Mouse (Mus musculus) cerebellum, postnatal 14 days (tissue): ENCODE results near the gene Cfap65.
A peak's percentile ranks its signal among the peaks of the same experiment; 100 is the strongest.

ENCODE experiments used
- DNase-seq, 2 experiments: peaks; one replicate each; pipeline ENCODE4 v3.0.0; 2021; ENCODE audit warnings: mixed read lengths in 2 of 2

Gene Cfap65

GRCm38 (mm10) chr1:74935402-74935801, at the start of gene Cfap65:
Cfap65 (minus strand) TSS chr1:74935599.
- DNase-seq = peak; percentile 75 to 81

GRCm38 (mm10) chr1:74977001-74977400, 41.6 kb upstream of the Cfap65 start:
- DNase-seq = no peak

- no peak for DNase-seq
Measured at GRCm38 (mm10) chr1:74975936-74976335, 40.5 kb upstream of the Cfap65 start.

GRCm38 (mm10) chr1:74973590-74973989, 38.2 kb upstream of the Cfap65 start:
- no peak for DNase-seq

- no peak for DNase-seq
Measured at GRCm38 (mm10) chr1:74971353-74972050, 36.1 kb upstream of the Cfap65 start.

GRCm38 (mm10) chr1:74967962-74968580, 32.7 kb upstream of the Cfap65 start:
- DNase-seq = no peak

GRCm38 (mm10) chr1:74964494-74965215, 29.3 kb upstream of the Cfap65 start:
- DNase-seq = peak; percentile 81 to 86

GRCm38 (mm10) chr1:74962853-74963227, 27.4 kb upstream of the Cfap65 start:
- DNase-seq = no peak

- no peak for DNase-seq
Measured at GRCm38 (mm10) chr1:74962126-74962852, 26.9 kb upstream of the Cfap65 start.

- DNase-seq = no peak
Measured at GRCm38 (mm10) chr1:74961722-74962121, 26.3 kb upstream of the Cfap65 start.

GRCm38 (mm10) chr1:74960059-74960458, 24.7 kb upstream of the Cfap65 start:
- DNase-seq = no peak

- peak; percentile 8 to 20 for DNase-seq
Measured at GRCm38 (mm10) chr1:74951556-74952210, 16.3 kb upstream of the Cfap65 start, which contains the start of gene Ihh. Ihh (minus strand) TSS chr1:74951672.

GRCm38 (mm10) chr1:74950576-74951490, 15.4 kb upstream of the Cfap65 start:
- DNase-seq = peak; percentile 24 to 27

GRCm38 (mm10) chr1:74950066-74950465, 14.7 kb upstream of the Cfap65 start:
- peak in 1 of 2 experiments; percentile 6 for DNase-seq

- DNase-seq = peak; percentile 37 to 38
Measured at GRCm38 (mm10) chr1:74949666-74950050, 14.3 kb upstream of the Cfap65 start.

- DNase-seq = peak; percentile 89 to 91
Measured at GRCm38 (mm10) chr1:74948784-74949665, 13.6 kb upstream of the Cfap65 start.

- peak; percentile 19 to 22 for DNase-seq
Measured at GRCm38 (mm10) chr1:74947986-74948670, 12.7 kb upstream of the Cfap65 start.

- no peak for DNase-seq
Measured at GRCm38 (mm10) chr1:74941651-74942360, 6.4 kb upstream of the Cfap65 start.

GRCm38 (mm10) chr1:74939762-74940161, 4.4 kb upstream of the Cfap65 start:
- no peak for DNase-seq
